Mouse (Mus musculus) layer of hippocampus, adult 18-20 months (tissue): ENCODE results near the gene Ogdh. TPM values are rescaled to one million over a fixed set of nuclear protein-coding genes. Genes with fewer than 3 reads are reported as not detected.
A peak's percentile ranks its signal among the peaks of the same experiment; 100 is the strongest.
"Not testable (repeated sequence)": the region's sequence is repeated elsewhere in the genome, so short reads cannot be mapped to it uniquely, and the experiment has no call there.

Source experiments
- DNase-seq, 2 experiments: peaks; one replicate each; pipeline ENCODE4 v3.0.0; 2022; ENCODE audit warnings: low spot score in 2 of 2
- total RNA-seq, 2 experiments: library from RNA; stranded (reverse); gene quantifications; 2 replicates each; pipeline ENCODE4 v1.2.3; 2021

Ogdh gene
- total RNA-seq, 2 experiments from 2014 or later, result 212 to 218 TPM

DNA sequence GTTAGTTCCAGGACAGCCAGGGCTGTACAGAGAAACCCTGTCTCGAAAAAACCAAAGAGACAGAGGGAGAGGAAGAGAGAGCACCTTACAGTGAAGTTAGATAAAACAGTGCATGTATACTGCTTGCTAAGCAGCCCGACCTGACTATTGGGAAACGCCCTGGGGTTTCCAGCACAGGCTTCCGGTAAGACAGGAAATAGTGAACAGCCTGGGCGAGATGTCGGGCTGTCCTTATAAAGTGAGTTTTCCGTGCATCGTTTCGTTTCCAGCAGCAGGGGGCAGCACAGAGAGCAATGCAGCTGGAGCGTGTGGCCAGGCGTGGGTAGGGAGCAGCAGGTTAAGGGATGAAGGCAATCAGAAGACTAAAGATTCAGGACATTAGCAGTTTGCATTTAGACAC, 74.5 kb downstream of the Ogdh start:
- peak; percentile 25 to 65 for DNase-seq

DNA sequence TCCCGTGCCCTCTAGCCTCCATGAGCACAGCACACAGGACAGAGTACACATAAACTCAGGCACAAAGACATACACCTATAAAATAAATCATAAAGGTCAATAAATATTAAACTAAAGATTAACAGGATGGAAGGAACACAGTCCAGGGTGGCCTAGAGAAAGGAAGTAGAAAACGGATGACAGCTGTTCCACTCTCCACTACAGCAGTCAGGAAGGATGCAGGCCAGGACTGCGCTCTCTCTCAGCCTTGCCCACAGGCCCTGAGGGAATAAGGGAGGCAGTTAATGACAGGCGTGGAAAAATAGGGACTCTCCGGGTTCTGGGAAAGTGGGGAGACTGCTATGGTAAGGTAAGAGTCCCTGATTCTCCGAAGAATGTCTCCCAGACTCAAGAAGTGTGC, 75.0 kb downstream of the Ogdh start:
- no peak for DNase-seq

DNA sequence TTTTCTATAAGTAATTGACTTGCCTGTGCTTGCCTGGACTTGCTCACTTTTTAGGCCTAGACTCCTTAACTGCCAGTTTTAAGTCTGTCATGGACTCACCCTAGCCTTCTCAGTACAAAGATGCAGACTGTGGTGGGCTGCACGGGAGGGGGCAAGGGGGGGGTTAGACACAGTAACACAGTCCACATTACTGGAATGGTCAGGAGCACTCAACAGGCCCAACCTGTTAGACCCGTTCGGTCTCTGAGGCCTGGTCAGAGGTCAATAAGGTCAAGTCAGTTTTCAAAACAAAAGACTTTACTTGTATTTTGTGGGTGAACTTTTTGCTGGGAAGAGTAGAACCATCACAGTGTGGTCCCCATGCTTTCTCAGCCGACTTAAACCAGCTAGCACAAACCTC, 75.7 kb downstream of the Ogdh start:
- DNase-seq, result no peak

DNA sequence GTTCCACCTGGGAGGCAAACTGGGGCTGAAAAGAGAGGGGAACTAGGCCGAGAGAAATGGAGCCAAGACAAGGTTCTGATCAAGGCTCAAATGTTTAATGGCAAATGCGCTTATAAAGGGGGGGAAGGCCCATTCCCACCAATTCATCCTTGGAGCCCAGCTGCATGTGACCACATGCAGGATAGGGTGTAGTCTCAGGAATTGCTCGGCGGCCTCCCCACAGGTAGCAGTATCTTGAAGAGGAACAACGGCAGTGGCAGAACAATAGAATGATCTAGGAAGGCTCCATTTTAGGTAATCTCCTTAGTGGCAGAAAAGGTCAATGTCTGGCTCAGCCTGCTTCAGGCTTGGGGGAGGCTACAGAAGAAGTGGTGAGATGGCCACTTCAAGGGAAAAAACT, 76.6 kb downstream of the Ogdh start:
- not testable (repeated sequence) for DNase-seq

DNA sequence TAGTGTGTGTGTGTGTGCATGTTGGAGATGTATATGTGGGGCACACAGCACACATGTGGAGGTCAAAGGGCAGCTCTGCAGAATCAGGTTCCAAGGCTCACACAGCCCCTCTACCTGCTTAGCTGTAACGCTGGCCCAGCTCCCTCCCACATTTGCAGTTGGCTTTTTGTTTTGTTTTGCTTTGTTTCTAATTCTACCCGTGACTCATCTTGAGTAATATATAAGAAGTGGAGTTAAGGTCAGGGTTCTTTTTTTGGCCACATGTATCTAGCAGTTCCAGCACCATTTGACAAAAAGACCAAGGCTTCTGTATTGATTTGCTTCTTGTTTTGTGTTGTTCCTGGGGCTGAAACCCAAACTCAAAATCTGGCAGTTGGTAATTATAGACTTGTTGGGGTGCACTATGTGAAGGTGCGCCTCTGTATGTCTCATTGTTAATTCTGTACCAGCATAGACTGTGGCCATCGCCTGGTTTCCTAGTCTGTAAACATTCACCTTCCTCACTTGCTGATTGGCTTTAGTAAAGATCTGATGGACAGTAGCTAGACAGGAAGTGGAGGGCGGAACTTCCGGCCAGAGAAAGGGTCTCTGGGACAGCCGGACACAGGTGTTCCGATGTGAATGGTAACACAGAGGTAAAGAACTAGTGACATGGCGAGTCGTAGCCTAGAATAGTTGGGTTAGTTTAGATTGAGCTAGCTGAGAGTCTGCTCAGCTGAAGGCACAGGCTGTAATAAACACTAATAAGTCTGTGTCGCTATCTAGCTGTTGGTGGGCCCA, 80.1 kb downstream of the Ogdh start:
- no peak for DNase-seq

DNA sequence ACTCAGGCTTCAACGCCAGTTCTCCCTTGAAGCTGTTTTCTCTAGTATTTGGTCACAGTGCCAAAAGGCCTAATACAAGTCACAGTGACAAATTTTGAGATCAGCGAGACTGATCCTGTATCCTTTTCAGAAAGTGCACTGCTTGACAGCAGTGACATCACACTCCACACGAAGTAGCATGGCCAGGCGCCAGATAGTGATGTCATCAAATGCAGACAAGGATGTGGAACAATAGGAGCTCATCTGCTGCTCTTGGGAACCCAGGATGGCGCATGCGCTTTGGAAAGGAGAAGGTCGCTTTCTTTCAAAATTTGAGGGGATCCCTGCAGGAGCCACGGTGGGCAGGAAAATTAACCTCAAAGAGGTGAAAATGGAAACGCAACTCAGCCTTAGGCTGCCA, 81.4 kb downstream of the Ogdh start:
- no peak for DNase-seq

DNA sequence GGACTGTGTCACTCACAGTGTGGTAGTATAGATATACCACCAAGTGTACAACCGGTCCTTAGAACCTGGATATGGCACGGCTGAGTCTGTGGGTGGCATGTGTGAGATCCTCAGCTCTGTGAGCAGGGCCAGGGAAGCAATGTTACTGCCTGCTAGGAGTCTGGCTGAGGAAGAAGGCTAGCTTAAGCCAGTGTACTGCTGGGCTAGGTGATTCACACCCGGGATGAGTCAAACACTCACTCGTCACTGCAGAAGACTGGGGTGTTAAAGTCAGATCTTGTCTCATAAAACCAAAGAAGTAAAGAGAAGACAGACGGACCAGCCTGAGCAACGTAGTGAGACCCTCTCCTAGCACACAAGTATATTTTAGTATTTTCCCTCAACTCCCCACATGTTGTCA, 89.5 kb downstream of the Ogdh start:
- no peak for DNase-seq

DNA sequence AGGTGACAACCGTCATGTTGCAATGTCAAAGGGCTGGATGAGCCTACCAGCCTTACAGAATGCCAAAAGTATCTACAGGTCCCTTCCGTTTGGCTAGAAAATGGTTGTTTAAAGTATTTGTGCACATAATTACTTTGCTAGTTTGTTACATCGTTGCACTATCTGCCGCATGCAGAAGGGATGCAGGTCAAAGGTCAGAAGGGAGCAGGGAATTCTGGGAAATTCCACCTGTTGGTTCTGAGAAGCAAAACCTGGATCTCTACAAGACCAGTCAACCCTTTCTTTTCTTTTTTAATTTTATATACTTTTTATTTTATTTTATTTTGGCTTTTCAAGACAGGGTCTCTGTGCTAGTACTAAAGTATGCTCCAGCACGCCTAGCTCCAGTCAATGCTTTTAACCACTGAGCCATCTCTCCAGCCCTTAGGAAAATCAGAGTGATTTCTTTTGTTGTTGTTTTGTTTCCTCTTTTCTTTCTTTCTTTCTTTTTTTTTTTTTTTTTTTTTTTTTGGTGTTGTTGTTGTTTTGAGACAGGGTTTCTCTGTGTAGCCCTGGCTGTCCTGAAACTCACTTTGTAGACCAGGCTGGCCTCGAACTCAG, 96.8 kb downstream of the Ogdh start:
- DNase-seq, result no peak

DNA sequence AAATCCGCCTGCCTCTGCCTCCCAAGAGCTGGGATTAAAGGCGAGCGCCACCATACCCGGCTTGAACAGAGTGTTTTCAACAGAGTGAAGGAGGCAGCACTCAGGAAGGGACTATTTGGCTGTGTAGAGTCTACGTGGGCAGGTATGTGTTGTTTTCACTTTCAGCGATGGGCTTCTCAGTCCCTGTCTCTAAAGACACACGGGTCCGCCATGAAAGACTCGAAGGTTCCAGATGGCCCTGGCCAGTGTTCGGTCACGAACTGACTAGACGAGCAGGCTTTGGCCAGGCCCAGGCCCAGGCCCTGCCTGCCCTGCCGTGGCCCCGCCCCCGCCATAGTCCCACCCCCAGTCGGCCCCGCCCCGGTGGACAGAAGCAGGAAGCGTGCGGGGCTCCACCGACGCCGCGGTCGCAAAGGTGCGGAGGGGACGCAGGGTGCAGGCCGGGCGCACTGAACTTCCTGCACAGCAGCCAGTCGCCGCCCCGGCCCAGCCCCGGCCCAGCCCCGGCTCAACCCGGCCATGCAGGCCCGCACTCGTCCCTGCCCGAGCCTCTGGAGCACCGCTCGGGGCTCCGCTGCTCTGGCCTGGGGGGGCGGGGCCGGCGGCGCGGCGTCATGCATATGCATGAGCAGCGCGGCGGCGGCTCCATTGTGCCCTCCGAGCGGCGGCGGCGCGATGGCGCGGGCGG, 97.4 kb downstream of the Ogdh start, which contains the start of gene Zmiz2:
Gene Zmiz2 (plus strand): TSS at position 349 of the 688 bp plus-strand sequence.
- DNase-seq, result peak; percentile 92 to 96

DNA sequence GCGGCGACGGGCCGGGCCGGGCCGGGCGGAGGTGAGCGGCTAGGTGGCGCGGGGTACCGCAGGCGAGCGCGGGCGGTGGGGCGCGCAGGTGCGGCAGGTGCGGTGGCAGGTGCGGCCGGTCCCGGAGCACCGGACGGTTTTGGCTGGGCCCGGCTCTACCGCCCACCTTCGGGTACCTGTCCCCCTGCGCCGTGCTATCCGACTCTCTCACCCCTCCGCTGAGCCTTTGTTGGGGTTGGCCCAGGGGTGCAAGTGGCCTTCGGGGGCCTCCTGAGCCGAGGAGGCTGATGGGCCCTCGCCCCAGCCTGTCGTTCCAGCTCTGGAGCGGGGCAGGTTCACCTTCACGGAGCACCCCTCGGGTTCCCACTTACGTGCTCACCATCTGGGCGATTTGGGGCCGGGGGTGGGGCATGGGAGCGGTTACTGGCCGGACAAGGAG, 98.1 kb downstream of the Ogdh start:
- no peak for DNase-seq

DNA sequence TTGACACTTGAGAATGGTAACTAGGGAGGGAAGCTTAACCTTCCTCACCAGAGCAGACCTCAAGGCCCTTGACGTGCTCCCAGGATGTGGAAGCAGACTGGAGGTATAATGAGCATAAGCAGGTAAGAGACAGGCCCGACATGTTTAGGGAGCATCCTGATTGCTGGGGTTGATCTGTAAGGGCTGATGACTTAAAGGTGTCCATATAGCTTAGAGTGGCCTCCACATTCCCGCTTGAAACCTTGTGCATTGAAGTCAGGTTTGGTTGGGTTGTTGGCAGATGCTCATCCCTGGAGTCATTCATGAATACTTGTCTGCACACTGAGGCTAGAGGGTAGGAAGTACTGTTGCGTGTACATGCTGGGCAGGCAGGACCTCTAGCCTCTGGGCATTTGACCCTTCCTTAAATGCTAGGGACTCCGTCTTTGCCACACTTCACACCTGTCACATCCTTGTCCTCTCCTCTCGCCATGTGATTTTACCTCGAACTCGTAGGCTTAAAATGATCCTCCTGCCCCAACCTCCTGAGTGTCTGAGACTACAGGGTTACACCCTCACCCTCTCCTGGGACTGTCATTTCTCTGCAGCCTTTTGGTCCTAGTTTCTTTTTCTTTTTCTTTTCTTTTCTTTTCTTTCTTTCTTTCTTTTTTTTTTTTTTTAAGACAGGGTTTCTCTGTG, 99.1 kb downstream of the Ogdh start:
- no peak for DNase-seq

DNA sequence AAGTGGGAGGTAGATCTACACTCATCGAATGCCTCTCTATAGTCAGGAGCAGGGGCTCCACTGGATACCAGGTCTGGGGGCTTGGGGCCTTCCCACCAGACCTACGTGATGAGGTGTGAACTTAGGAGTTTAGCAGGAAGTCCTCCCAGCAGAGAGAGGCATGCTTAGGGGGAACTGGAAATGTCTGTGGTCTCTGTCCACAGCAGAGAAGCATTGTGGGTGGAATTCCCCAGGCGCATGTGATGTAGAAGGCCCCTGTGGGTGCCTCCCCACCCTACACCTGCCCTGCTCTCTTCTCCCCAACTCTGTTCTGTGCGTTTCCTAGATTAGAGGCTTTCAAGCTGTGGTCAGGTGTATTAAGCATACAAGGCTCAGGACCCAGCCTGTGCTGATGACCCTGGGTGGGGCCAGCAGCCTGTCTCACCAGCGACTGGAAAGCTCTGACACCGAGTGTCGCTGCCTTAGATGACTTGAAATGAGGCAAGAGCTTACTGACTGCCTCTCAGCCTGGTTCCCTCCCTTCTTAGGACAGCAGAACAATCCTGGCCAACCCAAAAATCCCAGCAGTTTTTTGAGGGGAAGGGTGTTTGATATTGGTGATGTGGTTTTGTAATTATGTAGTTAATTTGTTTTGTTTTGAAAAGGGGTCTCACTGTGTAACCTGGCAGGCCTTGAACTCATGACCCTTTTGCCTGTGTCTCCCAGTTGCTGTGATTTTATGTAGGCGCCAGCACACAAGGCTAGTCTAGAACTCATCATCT, 100.3 kb downstream of the Ogdh start:
- DNase-seq, result no peak

DNA sequence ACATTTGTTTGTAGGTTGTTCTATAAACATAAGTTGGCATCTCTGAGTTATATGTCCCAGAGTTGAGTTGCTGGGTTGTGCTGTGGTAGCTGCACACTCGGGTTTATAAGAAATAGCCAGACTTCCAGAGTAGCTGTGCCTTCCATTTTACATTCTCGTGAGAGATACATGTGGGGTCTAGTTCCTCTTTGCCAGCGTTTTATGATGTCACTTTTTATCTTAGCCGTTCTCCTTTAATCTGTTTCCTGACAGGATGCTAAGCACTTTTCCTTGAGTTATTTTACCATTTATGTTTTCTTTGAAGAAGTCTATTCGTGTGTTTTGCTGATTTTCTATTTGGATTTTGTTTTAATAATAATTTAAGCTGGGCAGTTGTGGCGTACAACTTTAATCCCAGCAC, 101.4 kb downstream of the Ogdh start:
- no peak for DNase-seq

DNA sequence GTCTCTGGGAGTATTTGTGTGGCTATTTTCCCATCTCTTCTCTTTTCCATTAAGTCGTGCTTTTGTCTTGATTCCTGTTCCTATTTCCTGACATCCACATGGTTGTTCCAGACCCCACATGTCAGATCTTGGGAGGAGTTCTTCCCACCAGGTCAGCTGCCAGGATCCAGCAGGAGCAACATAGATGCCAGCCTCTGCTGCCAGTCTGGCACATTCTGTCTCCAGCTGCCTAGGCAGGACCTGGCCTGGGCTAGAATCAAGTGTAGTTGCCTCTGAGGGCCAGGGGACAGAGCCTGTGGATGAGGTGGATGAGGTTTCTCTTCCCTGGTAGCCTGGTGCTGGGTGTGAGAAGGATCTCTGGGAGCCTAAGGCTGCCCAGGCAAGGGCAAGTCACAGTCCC, 102.4 kb downstream of the Ogdh start:
- DNase-seq, result peak in 1 of 2 experiments; percentile 3

DNA sequence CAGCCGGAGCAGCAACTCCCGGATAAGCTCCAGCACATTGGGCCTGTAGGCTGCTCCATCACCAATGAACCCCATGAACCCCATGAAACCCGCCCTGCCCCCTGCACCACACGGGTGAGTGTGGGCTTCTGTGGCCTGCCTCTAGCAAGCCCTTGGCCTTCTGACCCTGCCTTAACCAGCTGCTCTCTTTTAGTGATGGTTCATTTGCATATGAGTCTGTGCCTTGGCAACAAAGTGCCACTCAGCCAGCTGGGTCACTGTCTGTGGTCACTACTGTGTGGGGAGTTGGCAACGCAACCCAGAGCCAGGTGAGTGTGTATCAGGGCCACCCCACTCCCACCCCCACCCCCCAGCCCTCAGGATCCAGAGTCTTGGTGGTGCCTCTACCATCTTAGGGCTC, 104.1 kb downstream of the Ogdh start:
- no peak for DNase-seq

DNA sequence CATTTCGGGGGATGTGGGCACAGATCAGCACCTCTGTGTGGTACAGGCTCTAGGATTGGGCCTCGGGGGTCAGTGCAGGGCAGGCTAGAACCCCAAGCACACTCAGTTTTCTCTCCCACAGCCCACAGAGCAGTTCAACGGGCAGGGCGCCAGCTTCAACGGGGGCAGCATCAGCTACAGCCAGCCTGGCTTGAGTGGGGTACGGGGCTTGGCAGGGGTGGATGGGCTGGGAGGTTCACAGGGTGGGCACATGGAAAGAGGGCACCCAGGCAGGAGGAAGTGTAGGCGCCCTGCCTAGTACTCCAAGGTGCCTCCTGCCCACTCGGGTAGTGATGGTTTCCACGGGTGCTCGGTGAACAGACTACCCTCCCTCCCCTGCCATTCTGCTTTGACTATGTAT, 106.7 kb downstream of the Ogdh start:
- DNase-seq, result peak in 1 of 2 experiments; percentile 14

DNA sequence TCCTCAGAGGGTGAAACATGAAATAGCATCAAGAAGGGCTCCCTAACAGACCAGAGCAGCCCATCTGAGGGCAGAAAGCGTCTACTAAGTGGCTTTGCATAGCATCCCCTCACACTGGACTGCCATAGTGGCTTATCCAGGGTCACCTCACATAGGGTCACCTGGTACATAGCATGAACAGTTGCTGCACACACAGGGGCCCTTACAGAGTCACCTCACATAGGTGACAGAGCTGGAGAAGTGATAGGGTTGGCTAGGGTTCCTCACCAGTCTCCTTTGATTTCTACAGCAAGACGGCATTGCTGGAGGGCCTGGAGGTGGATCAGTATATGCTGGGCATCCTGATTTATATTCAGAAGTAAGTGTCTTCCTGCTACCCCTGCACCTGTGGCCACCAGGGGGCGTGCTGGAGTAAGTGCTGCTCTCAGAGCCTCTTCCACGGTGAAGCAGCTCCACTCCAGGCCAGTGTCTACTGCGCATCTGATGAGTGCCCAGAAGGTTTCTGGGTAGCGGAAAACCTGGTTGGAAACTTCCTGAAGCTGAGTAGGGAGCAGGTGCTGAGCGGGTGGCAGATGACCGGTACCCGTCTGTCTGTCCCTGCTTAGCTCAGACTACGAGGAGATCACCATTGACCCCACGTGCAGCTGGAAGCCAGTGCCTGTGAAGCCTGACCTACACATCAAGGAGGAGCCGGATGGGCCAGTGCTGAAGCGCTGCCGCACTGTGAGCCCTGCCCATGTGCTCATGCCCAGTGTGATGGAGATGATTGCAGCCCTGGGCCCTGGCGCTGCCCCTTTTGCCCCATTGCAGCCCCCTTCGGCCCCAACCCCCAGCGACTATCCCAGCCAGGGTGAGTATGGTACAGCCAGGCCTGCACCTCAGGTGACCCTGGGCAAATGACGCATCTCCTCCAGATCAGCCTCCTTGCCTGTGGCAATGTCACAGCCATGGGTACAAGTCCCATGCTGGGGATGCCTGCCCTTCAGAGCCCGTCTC, 111.4 kb downstream of the Ogdh start:
- peak in 1 of 2 experiments; percentile 68 for DNase-seq

DNA sequence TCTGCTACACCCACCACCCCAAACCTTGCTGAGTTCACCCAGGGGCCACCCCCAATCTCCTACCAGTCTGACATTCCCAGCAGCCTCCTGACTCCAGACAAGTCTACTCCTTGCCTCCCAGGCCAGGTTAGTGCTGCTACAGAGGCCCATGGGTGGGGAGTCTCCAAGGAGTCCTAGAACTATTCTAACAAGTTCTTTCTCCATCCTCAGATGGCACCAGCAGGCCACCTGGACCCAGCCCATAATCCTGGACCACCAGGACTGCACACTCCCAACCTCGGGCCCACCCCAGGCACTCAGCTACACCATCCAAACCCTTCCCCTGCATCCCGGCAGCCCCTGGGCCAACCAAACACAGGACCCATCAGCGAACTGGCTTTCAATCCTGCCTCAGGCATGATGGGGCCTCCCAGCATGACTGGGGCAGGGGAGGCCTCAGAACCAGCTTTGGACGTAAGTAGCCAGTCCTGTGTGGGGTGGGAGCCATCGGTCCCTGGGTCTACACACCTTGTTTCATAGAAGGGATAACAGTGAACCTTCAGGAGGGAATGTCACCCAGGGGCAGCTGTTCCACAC, 112.5 kb downstream of the Ogdh start:
- no peak for DNase-seq
